Mouse (Mus musculus): Measurements from ENCODE around the gene Ptchd4. TPM values are rescaled to one million over a fixed set of nuclear protein-coding genes. Genes with fewer than 3 reads are reported as not detected.

Gene Ptchd4
- 1 to 10 TPM in 1 of 2 experiments, under 1 TPM in 1; 0.73 to 1.1 TPM for total RNA-seq (2021)
- long read RNA-seq, experiment 1: 0 reads
- long read RNA-seq, experiment 2: 0 reads

- peak; percentile 21 to 41 for DNase-seq (ENCODE audit: low spot score in 2 of 2)
These were observed at the start of gene Ptchd4 for GRCm38 (mm10) chr17:42315669-42316611. Gene Ptchd4 (plus strand): TSS chr17:42315947.

DNA sequence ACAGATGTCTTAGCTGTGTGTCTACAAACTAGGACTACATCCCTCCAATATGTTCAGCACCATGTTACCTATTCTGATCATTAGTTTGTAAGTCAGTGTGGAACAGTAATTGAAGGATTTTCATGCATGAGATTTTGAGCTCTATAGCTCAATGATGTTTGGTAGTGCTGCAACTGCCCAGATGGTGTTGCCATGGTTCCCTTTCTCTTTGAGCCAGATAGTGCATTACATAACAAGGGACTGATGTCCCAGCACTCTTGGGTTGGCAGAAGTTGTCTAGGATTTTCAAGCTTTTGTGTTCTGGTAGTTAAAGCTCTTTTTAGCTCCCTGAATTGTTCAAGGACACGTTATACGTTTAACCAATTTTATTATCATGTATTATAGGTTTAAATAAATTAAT, 38.9 kb upstream of the Ptchd4 start:
- no peak for DNase-seq (ENCODE audit: low spot score in 2 of 2)

DNA sequence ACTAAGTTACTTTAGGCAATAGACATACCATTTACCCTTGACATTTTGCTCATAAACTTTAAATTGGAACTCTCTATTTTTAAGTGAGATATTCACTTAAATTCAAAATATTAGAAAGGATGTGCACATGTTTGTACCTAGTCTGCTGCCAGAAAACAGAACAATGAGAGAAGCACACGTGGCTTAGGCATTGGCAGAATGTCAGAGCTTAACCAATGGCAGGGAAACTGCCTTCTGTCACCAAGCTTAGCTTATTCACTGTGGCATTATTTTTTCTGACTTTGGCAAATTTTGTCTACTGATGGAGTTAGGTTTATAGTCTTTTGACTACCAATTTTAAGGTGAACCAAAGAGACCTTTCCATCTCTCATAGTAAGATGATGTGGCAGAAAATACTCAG, 31.4 kb upstream of the Ptchd4 start:
- no peak for DNase-seq (ENCODE audit: low spot score in 2 of 2)

- no peak for DNase-seq (ENCODE audit: low spot score in 2 of 2)
These were observed 29.5 kb upstream of the Ptchd4 start for GRCm38 (mm10) chr17:42286255-42286654.

DNA sequence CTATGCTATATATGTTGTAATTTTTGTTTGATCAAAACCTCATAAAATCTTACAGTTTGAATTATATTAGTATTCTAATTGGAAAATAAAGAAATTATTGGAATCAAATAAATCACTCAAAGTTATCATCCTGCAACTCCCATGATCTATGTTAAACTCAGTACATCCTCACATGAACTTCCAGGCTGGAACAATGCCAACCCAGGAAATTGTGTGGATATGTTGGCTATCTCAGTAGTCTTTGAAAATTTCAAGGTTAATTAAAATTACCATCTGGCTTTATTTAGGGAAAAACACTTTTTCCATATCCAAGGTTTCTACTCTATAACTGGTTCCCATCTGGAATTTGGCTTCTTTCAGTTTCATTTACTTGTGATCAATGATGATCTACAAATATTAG, 25.4 kb upstream of the Ptchd4 start:
- DNase-seq (ENCODE audit: low spot score in 2 of 2): no peak

GRCm38 (mm10) chr17:42291793-42292192, 24.0 kb upstream of the Ptchd4 start:
- no peak for DNase-seq (ENCODE audit: low spot score in 2 of 2)

DNA sequence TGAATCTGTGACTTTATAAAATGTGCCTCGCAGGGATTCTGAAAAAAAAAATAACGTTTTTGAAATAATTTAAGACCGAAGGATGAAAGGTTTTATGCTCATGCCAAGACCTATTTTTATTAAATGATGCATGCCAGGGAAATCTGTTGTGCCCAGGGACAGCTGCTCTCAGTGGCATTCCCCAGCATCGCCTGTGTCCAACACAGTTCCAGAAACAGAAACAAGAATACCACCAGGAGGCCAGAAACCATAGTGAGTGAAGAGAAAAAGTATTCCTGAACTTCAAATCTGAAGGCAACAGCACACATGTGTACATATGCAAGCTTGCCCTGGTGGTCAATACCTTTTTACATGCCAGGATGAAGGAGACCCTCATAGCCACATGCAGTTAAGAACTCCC, 17.8 kb upstream of the Ptchd4 start:
- DNase-seq (ENCODE audit: low spot score in 2 of 2): no peak

GRCm38 (mm10) chr17:42299681-42300080, 16.1 kb upstream of the Ptchd4 start:
- no peak for DNase-seq (ENCODE audit: low spot score in 2 of 2)

GRCm38 (mm10) chr17:42303062-42303577, 12.6 kb upstream of the Ptchd4 start:
- DNase-seq (ENCODE audit: low spot score in 2 of 2): no peak

GRCm38 (mm10) chr17:42304262-42304661, 11.5 kb upstream of the Ptchd4 start:
- DNase-seq (ENCODE audit: low spot score in 2 of 2): no peak

GRCm38 (mm10) chr17:42307001-42307400, 8.7 kb upstream of the Ptchd4 start:
- DNase-seq (ENCODE audit: low spot score in 2 of 2): no peak

GRCm38 (mm10) chr17:42310136-42310535, 5.6 kb upstream of the Ptchd4 start:
- no peak for DNase-seq (ENCODE audit: low spot score in 2 of 2)

DNA sequence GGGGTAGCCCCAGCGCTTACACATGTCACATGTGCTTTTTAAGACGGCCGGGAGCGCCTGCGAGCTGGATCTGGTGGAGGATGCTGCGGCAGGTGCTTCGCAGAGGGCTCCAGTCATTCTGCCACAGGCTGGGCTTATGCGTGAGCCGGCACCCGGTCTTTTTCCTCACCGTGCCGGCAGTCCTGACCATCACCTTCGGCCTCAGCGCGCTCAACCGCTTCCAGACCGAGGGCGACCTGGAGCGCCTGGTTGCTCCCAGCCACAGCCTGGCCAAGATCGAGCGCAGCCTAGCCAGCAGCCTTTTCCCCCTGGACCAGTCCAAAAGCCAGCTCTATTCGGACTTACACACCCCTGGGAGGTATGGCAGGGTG, 850 bp downstream of the Ptchd4 start:
- peak in 1 of 2 experiments; percentile 16 for DNase-seq (ENCODE audit: low spot score in 2 of 2)

DNA sequence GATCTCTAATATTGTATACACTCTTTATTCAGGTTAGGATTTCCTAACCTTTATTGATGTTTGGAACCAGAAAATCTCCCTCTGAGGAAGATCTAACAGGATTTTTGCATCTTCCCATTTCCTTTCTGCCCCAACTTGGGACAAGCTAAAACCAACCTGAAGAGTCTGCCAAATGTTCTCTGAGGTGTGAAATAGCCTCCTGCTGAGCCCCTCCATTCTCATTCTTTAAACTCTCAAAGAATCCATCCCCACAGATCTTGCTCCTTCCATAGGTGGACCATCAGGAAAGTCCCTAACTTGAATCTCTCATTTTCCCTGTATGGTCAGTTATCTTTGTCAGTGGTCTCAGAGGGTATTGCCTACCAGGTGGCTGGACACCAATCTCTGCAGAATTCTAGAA, 20.0 kb downstream of the Ptchd4 start:
- no peak for DNase-seq (ENCODE audit: low spot score in 2 of 2)

- no peak for DNase-seq (ENCODE audit: low spot score in 2 of 2)
These were observed 20.8 kb downstream of the Ptchd4 start for GRCm38 (mm10) chr17:42336571-42336970.

- no peak for DNase-seq (ENCODE audit: low spot score in 2 of 2)
These were observed 30.3 kb downstream of the Ptchd4 start for GRCm38 (mm10) chr17:42346027-42346426.

DNA sequence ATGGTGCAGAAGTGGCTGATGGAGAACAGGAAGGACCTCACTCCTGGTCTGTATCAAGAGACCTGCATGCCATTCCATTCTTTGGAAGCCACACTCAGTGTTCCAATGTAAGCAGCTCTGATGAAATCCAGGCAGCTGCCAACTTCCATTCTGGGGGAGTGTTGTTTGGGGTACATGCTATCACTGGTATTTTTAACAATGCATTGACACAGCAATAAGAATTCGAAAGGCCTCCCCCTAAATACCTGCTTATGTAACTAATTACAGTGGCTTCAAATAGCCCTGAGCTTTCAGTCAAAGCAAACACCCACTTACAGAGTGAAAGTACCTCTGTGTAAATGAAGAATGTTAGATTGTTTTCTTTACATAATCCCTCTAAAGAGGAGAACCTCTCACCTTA, 42.7 kb downstream of the Ptchd4 start:
- DNase-seq (ENCODE audit: low spot score in 2 of 2): no peak

- DNase-seq (ENCODE audit: low spot score in 2 of 2): no peak
These were observed 47.5 kb downstream of the Ptchd4 start for GRCm38 (mm10) chr17:42363085-42363710.

GRCm38 (mm10) chr17:42364716-42365115, 49.0 kb downstream of the Ptchd4 start:
- DNase-seq (ENCODE audit: low spot score in 2 of 2): no peak

DNA sequence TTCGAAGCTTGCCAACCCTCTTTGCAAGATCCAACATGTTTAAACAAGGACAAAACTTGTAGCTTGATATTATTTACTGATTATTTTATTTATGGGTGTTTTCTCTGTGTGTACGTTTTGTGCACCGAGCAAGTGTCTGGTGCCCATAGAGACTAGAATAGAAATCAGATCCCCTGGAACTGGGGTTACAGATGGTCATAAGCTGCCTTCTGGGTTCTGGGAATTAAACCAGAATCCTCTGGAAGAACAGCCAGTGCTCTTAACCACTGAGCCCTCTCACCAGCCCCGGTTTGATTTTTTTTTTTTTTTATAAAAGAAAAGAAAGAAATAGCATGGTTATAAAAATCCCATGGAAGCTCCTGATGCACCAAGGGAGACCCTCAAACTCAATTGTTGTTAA, 59.1 kb downstream of the Ptchd4 start:
- no peak for DNase-seq (ENCODE audit: low spot score in 2 of 2)

- DNase-seq (ENCODE audit: low spot score in 2 of 2): no peak
These were observed 77.3 kb downstream of the Ptchd4 start for GRCm38 (mm10) chr17:42393086-42393485.

DNA sequence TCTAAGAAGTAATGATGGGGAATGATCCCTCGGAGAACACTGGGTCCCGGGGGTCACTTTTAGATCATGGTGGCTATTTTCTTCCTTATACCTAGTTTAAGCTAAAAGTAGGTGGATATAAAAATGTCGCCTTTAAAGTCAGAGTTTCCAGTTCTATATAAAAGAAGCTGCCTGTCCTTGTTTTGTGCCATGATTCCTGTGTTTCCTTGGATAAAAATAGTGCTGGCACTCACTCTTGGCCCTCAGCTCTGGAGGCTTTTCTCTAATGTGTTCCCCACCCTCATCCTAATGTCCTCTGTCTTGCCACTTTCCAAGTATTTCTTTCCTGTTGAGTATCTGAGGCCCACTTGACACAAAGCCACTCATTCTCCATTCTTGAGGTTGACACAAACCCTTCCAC, 79.6 kb downstream of the Ptchd4 start:
- DNase-seq (ENCODE audit: low spot score in 2 of 2): no peak

Measured in gastrocnemius, postnatal 4 days (tissue).